Mouse (Mus musculus): ENCODE measurements at regions not wholly inside any gene's neighbourhood (a gene's known extent, or its start where the extent isn't known, plus 50 kb on each side); places are given as distances from the start of the nearest gene placed in this dataset.

DNA sequence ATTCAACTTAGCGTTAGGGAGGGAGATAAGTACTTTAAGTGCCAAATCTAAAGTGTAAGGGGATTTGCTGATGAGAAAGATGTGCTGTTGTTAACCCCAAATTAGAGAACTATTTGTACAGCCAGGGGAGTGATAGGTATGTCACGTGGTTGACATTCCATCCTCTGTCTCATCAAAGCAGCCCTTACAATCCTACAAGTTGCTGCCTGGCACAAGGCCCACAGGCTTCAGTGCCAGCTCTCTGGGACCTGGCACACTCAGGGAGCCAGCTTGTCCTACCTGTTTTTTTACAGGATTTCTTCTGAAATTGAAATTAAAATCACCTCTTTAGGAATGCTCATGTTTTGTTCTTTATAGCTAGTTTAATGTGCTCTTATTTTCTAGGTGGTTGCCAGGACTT lies 68.6 kb upstream of the Egln3 start:
- no peak for DNase-seq (ENCODE audit: low spot score)

DNA sequence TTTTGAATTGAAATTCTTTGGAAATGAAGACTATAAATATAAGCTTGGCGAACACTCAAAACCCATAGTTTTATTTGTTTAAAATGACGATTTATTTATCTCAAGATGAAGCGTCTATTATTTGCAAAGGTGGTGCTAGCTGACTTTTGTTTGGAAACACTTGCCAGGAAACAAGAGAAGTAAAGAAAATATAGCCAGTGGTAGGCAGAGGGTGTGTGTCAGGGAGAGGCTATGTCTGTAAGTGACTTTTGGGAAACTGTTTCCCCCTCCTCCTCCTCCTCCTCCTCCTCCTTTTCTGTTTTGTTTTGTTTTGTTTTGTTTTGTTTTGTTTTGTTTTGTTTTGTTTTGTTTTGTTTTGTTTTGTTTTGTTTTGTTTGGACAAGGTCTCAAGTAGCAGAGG lies 62.2 kb upstream of the Egln3 start:
- no peak for DNase-seq (ENCODE audit: low spot score)

DNA sequence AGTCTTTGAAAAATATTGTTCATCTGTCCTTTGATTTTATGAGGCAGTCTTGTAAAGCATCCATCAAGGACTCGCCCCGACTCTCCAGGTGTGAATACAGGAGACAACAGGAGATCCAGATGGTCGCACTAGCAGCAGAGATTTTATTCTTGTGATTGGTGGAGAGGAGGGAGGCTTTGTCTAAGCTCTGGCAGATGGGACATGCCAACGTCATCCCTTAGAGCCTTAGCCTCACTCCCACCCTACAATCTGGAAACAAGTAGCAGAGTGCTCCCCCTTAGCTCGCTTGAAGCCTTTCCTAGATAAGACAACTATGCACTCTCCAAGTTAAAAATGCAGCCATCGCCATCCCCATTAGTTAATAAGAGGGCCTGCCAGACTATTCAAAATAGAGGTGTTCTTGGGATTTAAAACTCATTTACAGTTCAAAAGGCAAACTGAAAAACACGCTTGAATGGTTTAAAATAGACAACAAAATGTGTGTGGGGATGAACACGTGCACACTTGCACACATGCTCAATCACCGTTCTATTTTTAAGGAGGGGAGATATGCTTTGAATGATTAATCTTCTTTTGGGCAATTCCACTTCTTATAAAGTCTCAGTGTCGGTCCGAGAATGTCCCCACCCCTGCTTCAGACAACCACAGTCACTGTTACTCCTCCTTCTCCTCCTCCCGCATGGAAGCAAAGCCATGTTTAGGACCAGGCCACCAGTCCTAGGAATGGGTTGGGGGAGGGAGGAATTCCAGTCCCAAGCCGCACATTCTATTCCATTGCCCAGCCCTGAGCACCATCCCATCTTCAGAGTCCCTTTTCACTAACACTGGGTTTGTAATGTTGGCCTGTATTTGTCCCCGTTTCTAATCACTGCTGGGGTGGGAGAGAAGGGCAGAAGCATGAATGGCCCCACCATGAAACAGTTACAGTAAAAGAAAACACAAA lies 61.5 kb upstream of the Egln3 start:
- no peak for DNase-seq (ENCODE audit: low spot score)

DNA sequence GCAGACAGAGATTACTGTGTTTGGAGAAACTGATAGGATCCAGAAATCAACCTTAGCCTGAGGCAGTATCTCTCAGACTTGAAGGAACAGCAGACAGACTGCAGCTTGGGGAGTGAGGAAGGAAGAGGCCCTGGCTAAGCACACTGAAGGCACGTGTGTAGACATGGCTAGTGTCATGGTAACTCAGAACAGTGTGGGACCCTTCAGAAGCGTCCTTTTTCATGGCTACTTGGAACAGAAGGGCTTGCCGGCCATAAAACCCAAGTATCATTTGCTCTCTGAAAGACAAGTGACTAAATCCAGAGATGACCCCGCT lies 60.7 kb upstream of the Egln3 start:
- no peak for DNase-seq (ENCODE audit: low spot score)

DNA sequence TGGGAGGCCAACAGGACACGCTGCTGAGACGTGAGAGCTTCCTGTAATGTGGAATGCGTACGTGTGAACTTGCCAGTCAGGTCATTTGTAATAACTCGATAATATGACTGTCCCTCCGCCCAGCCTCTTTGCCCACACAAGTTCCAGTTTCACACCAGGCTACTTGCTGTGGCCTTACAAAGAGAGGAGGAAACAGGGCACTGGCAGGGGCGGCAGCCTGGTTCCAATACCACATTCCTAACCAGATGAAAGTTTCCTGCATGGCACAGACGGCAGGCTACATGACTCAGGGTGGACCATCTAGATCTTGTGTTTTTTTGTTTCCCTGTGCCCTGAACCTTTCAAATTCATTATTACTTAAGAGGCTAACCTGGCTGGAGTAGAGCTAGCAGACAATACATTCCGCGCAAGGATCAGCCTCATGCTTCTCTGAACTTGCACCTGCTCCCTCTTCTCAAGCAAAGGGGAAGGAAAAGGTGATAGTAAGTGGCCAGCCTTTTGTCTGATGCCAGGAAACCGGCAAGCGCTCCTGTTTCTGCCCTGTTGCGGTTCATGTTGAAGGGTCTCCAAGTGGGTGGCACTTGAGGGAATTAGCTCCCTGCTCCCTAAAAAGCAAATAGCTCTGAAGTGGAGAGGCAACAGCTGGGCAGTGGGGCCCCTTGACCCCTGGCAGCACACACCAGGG lies 60.2 kb upstream of the Egln3 start:
- DNase-seq (ENCODE audit: low spot score), result no peak

DNA sequence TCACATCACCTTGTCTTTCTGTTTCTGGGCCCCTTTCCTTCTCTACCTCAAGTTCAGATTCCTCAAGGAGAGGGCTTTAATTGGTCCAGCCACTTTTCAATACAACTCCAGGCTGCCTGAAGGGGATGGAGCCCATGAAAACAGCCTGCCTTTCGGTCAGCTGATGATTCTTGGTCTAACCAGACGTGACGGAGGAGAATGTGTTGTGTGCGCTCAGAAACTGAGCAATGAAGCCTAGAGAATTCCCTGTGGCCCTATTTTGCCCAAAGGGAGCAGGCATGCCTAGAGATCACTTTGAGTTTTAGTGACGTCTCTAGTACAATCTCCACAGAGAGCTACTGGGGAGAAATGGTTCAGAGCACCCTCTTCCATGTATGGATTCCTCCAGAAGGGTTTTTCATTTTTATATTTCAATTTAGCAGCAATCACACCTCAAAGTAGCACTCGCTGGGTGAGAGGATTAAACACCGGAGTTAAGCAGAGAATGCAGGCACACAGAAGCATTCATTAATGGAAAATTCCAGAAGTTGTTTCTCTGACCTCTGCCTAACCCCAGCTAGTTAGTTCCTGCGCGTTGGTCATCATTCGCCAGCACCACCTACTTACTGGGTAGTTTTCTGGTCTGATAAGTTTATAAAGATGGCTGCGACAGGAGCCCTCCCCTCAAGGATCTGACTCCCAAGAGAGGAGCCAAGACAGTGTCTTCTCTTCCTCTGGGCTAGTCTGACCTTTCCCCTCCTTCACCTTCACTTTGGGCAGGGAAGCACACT lies 58.8 kb upstream of the Egln3 start:
- no peak for DNase-seq (ENCODE audit: low spot score)

DNA sequence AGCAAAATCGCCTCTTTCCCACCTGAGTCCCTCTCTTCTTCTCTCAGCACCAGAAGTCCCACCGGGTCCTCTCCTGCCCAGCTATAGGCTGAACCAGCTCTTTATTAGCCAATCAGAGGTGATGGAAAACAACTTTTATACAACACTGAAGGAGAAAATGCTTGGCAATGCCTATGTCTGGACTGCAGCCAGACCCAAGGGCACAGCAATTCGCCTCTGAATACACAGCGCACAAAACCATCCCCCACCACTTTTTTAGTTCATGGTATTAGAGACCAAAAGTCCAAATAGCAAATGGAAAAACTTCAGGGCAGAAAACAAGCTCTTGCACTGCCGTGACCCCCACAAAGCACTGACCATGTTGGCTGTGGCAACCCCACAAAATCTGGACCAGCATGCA lies 57.8 kb upstream of the Egln3 start:
- DNase-seq (ENCODE audit: low spot score), result no peak

DNA sequence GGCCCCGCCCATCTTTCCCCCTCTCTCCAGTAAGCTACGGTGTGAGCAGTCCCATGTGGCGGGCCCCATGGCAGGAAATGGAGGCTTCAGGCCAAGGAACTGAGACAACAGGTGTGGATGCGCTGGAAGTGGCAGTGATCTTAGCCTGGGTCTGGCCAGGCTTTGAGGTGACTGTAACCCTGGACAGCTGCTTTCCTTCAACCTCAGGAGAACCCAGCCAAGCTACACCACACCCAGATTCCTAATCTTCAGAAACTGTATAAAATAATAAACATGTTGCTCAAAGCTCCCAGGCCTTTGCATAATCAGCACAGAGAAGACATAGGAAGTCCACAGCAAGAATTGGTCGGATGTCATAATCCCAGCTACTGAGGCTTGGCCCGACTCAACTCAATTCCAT lies 56.8 kb upstream of the Egln3 start:
- no peak for DNase-seq (ENCODE audit: low spot score)

DNA sequence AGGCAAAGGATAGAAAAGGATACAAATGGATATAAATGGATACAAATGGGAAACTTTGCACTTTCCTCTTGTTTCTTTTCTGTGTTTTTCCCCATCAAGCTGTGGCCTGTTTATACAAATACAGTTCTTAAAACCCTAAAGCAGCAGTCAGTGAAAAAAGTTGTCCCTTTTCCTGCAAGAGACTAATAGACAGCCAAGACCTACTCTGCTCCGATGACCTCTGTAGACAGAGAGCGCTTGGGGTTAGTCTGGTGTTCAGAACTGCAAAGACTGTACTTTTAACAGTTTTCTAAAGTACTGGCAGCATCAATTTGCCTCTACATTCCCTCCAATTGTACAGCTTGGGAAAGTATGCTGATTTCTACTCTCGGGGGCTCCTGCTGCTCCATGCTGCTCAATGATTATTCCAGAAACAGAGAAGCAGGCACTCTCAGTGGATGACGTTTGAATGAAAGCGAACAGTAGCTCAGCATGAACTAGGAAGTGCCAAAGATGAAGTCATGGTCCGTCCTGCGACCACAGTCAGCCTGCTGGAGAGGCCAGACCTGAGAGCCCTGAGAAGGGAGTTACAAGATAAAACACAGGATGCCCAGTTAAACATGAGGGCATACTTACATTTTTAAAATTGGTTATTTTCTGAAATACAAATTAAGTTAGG lies 54.2 kb upstream of the Egln3 start:
- DNase-seq (ENCODE audit: low spot score), result no peak

DNA sequence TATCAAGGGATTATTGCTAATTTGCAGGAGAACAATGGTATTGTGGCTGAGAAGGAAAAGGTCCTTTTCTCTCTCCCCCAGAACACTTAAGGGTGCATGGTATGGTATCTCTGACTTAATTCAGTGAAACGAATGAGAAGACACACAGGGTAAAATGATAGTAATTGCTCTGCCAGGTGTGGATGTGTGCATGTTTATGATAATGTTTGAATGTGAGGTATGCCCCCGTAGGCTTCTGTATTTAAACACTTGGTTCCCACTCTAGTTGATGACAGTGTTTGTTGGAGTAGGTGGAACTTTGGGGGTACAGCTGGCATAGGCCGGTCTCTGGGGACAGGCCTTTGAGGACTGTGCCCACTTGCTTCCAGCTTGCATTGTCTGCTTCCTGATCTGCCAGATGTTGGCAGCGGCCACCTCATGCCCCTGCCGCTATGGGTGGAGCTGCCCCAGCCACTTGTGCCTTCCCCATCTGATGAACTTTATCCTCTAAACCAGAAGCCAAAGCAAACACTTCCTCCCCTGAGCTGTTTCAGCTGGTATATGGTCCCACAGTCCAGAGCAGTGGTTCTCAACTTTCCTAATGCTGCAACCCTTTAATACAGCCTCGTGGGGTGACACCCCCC lies 53.0 kb upstream of the Egln3 start:
- no peak for DNase-seq (ENCODE audit: low spot score)

Measured in ovary, postnatal 14 days (tissue).